Mouse (Mus musculus) megakaryocyte, embryonic 14.5 days (primary cell): ENCODE results near the gene Lemd1.

Source experiments
- FLI1 ChIP-seq: IDR thresholded peaks from 2 replicates; pipeline ENCODE4 v1.6.1; 2012; ENCODE audit warnings: low read length, inconsistent platforms, mixed read lengths
- GATA1 ChIP-seq: IDR thresholded peaks from 3 replicates; pipeline ENCODE4 v1.6.1; 2012; ENCODE audit warnings: mixed read lengths, low read length, inconsistent platforms, borderline replicate concordance

DNA sequence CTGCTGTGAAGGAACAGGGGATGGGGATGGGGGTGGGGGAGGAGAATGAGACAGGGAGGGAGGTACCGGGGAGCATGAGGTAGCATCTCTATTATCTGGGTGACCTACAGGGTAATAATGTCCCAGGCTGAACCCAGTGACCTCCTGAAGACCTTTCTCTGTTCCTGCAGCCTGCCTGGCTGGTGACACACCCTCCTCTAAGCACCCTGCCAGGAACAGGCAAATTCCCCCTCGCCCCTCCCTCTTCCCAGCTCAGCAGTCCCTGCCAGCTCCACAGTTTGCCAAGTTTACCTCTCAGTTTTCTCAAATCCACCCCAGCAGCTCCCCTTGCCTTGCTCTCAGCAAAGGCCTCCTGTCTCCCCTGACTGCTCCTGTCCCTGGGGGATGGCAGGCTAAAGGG lies 32.5 kb upstream of the Lemd1 start:
- no peak for TF ChIP-seq GATA1
- no peak for TF ChIP-seq FLI1
